Mouse (Mus musculus): Measurements from ENCODE around the gene Rab1b. TPM values are rescaled to one million over a fixed set of nuclear protein-coding genes. Genes with fewer than 3 reads are reported as not detected.

Rab1b gene
- total RNA-seq, 2 experiments from 2014 or later: 193 to 204 TPM

GRCm38 (mm10) chr19:5052853-5053252 is 54.0 kb downstream of the Rab1b start:
- intact Hi-C loops (cut with DNase I): no loop called here
- DNase-seq: no peak

- intact Hi-C loops (cut with DNase I): no loop called here
- DNase-seq: no peak
Measured at GRCm38 (mm10) chr19:5052166-5052822, 54.6 kb downstream of the Rab1b start.

- DNase-seq: no peak
- intact Hi-C loops (cut with DNase I): no loop called here
Measured at GRCm38 (mm10) chr19:5051515-5051914, 55.4 kb downstream of the Rab1b start.

- intact Hi-C loops (cut with DNase I): no loop called here
- peak in 1 of 2 experiments; percentile 41 for DNase-seq
Measured at GRCm38 (mm10) chr19:5051031-5051430, 55.8 kb downstream of the Rab1b start.

GRCm38 (mm10) chr19:5050047-5050905 is 56.6 kb downstream of the Rab1b start, which contains the start of gene Rin1:
TSS of gene Rin1 (plus strand) at chr19:5050481.
- intact Hi-C loops (cut with DNase I): no loop called here

GRCm38 (mm10) chr19:5049325-5049724 is 57.5 kb downstream of the Rab1b start:
- intact Hi-C loops (cut with DNase I): no loop called here
- DNase-seq: no peak

More at GRCm38 (mm10) chr19:5050047-5050905, 56.6 kb downstream of the Rab1b start, which contains the start of gene Rin1:
- DNase-seq: peak; percentile 52 to 65

Other genes starting within 250 kb of the Rab1b start
- gene Actn3, start 229.2 kb downstream of the Rab1b start, total RNA-seq (2021): under 1 TPM; 0.37 to 0.53 TPM
- gene Zdhhc24, start 228.4 kb downstream of the Rab1b start, total RNA-seq (2021): 1 to 10 TPM; 4.0 to 5.0 TPM
- 1 to 10 TPM; 5.1 to 5.3 TPM for gene Bbs1, start 200.4 kb downstream of the Rab1b start, total RNA-seq (2021)
- 10 to 100 TPM; 37.4 to 38.2 TPM for gene Dpp3, start 178.8 kb downstream of the Rab1b start, total RNA-seq (2021)
- under 1 TPM; 0.53 to 0.94 TPM for gene Peli3, start 163.9 kb downstream of the Rab1b start, total RNA-seq (2021)
- 10 to 100 TPM; 62.0 to 67.0 TPM for gene Mrpl11, start 144.9 kb downstream of the Rab1b start, total RNA-seq (2021)
- under 1 TPM; 0.10 to 0.24 TPM for gene Npas4, start 116.8 kb downstream of the Rab1b start, total RNA-seq (2021)
- 10 to 100 TPM; 21.2 to 23.9 TPM for gene Slc29a2, start 83.2 kb downstream of the Rab1b start, total RNA-seq (2021)
- gene B4gat1, start 68.2 kb downstream of the Rab1b start, total RNA-seq (2021): 10 to 100 TPM; 38.3 to 45.5 TPM
- gene AC124502.3, start 68.2 kb downstream of the Rab1b start, total RNA-seq (2021): 1 to 10 TPM; 1.6 to 2.3 TPM
- 10 to 100 TPM; 13.5 to 15.6 TPM for gene Brms1, start 65.7 kb downstream of the Rab1b start, total RNA-seq (2021)
- 1 to 10 TPM; 2.1 to 2.4 TPM for gene Rin1, start 56.6 kb downstream of the Rab1b start, total RNA-seq (2021)
- 10 to 100 TPM; 33.8 to 39.7 TPM for gene Cd248, start 39.0 kb downstream of the Rab1b start, total RNA-seq (2021)
- 1 to 10 TPM; 3.3 to 3.5 TPM for gene Tmem151a, start 21.5 kb downstream of the Rab1b start, total RNA-seq (2021)
- gene Yif1a, start 18.5 kb downstream of the Rab1b start, total RNA-seq (2021): 10 to 100 TPM; 72.8 to 78.3 TPM
- gene Cnih2, start 8.6 kb downstream of the Rab1b start, total RNA-seq (2021): under 1 TPM; 0.57 to 0.82 TPM
- gene Klc2, start 11.5 kb upstream of the Rab1b start, total RNA-seq (2021): 10 to 100 TPM; 38.8 to 42.8 TPM
- 10 to 100 TPM; 24.5 to 27.8 TPM for gene Pacs1, start 166.0 kb upstream of the Rab1b start, total RNA-seq (2021)
- gene Sf3b2, start 188.4 kb upstream of the Rab1b start, total RNA-seq (2021): 100 to 1,000 TPM; 129 to 136 TPM
- gene Gal3st3, start 191.3 kb upstream of the Rab1b start, total RNA-seq (2021): 10 to 100 TPM in 1 of 2 experiments, 1 to 10 TPM in 1; 9.4 to 14.6 TPM
- not detected for gene Catsper1, start 228.7 kb upstream of the Rab1b start, total RNA-seq (2021)
- gene Cst6, start 242.5 kb upstream of the Rab1b start, total RNA-seq (2021): 1 to 10 TPM; 2.6 to 3.1 TPM

Data from heart, postnatal 10 days (tissue).